Mouse (Mus musculus): ENCODE measurements around the gene Upp2.
A peak's percentile ranks its signal among the peaks of the same experiment; 100 is the strongest.

Upp2 gene

DNA sequence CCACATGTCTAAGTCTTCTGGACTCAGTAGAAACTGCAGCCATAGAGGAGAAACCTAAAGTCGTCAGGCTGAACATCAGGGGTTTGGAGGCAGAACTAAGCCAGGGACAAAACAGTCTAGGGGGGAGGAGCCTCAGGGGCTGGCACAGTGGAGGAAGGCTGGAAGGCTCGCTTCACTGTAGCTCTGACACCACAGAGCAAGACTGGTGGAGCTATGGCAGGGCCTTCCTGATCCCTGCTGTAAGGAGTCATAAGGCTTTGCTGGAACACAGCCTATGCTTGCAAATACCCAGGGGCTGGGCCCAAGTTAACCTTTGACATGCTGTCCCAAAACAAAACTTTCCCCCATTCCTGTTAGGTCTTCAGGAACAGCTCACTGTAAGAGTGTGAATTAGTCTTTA, 185.8 kb downstream of the Upp2 start:
- DNase-seq (ENCODE audit: low read depth, low spot score) = no peak

DNA sequence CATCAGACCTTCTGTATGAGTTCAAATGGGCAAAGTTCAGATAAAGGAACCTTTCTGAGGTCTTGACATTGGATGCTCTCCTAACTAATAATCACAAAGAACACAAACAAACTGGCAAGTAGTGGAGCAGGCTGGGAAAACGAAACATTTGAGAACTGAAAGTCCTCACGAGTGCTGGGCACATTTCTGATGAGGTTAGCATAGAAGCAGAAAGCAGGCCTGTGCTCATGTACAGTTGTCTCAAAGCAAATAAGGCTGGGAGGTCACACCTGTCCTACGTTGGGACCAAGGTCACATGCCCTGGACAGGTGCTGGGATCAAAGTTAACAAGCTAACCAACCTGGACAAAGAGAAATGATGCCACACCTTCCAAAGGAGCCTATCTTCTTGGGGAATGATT, 187.6 kb downstream of the Upp2 start:
- no peak for DNase-seq (ENCODE audit: low read depth, low spot score)

DNA sequence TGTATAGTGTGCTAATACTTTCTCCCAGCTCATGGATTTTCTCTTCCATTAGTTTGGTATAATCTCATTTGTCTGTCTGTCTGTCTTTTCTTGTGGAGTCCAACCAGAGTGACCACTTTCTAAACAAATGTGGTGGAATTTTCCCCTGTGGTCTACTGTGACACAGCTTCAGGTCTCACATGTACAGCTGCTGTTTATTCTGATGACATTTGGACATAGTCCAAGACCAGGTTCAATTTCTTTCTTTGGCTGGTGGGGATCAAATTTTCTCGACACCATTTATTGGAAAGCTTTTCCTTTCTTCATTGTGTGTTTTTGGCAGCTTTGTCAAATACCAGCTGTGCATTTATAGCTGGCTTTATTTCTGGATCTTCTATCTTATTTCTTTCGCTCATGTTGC, 191.0 kb downstream of the Upp2 start:
- no peak for DNase-seq (ENCODE audit: low read depth, low spot score)

DNA sequence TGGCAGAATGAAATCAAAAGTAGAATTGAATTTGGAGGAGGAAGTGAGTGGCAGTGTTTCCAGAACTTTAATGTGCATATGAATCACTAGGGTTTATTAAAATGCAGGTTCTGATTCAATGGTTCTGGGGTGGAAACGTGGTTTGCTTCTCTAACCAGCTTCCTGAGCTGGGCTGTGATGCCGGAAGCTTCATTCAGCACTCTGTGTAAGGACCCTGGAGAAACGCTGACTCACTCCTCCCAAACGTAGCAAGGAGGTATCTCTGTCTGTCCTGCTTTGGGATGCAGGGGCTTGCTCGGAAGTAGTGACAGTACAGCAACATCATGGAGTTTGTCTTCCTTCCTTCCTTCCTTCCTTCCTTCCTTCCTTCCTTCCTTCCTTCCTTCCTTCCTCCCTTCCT, 192.6 kb downstream of the Upp2 start:
- DNase-seq (ENCODE audit: low read depth, low spot score) = no peak

DNA sequence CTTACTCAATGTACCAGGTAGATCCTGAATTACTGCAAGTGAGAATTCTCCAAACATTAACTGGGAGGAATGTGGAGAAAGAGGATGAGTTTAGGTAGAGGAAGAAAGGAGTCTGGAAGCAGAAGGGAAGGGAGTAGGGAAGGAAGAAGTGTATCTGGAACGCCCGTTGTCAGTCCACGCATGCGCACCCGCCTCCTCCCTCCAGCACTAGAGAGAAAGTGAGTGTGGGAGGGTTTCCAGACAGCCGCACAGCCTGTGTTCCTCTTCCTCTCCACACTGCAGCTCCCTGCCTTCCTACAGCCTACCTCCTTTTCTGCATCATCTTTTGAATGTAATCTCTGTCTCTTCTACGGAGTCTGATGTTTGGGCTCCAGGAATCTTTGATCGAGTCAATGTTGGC, 198.0 kb downstream of the Upp2 start:
- no peak for DNase-seq (ENCODE audit: low read depth, low spot score)

DNA sequence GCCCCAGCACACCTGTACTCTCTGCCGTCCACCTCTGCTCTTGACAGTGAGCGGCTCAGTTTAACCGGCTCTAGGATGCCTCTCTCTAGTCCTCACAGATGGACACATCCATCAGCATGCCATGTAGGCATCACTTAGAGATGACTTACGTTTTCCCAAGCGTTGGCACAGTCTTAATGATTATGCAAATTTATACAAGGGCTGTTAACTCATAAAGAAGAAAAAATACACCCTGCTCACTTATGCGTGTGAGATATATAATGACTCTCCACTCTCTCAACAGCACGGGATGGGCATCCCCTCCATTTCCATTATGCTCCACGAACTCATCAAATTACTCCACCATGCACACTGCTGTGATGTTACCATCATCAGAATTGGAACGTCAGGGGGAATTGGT, 206.7 kb downstream of the Upp2 start:
- no peak for DNase-seq (ENCODE audit: low read depth, low spot score)

DNA sequence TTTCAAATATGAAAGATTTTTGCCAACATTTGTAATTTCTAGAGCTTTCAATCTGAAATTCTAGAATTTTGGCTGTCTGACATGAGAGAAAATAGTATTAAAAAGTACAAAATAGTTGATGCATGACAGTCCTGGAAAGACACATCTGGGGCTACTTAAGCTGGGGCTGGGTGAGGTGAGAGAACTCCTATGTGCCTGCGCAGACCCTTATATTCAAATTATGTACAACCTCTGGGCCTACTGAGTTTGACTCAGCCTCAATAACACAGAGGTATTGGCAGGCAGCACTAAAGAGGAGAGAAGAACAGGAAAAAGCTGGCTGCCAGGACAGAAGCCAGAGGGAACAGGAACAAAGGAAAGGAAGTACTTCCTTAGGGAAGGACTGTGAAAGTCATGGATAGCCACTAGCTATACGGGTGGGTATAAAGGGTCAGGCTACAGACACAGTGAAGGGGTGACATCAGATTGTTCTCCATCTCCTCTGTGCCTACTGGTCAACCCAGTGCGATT, 211.9 kb downstream of the Upp2 start:
- DNase-seq (ENCODE audit: low read depth, low spot score) = no peak

DNA sequence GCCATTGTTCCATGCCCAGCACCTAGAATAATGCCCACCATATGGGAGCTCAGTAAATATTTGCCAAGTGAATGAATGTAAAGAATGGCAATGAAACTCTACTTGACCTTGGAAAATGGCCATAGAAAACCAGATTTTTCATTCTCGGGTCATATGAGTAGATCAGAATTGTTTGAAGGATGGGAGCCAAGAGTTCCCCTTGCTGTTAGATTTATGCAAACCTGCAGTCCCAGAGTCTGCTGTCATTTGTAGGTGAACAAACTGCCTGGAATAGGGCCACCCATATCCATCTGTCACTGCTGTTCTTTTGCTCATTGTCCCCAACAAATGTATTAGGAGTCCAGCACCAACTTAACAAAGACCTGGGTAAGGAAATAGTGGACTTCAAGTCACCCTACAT, 216.4 kb downstream of the Upp2 start:
- no peak for DNase-seq (ENCODE audit: low read depth, low spot score)

DNA sequence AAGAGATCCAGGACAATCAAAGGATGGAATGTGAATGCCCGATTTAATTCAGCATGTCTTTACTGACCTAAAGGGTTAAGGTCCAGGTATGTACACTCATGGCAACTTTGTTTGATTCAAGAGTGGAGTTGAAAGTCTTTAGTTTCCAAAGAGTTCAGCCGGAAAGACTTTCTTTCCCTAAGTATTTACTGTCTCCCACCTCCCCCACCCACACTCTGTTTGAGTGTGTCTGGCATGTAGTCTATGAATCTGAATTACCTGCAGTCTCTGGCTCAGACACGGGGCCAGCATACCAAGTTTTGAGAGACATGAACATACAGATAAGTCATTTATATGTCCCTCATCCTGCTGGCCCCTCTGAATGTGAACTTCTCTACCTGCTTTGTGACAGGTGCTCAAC, 219.1 kb downstream of the Upp2 start:
- no peak for DNase-seq (ENCODE audit: low read depth, low spot score)

DNA sequence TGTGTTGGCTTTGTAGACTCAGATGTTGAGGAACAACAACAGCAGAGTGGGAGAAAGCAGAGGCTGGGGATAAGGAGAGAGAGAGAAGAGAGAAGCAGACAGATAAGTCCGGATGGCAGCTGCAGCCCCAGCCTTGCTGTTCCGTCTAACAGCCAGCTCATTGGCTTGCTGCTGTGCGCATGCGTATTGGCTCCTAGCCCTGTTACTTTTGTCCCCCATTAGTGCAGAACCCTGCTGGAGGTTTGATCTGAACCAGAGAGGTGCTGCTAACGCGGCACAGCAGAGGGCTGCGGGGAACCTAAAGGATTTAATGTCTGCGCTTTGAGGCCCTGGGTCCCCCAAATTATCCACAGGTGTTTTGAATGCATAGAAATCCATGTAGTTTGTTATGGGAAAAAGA, 219.6 kb downstream of the Upp2 start:
- DNase-seq (ENCODE audit: low read depth, low spot score) = peak; percentile 4

DNA sequence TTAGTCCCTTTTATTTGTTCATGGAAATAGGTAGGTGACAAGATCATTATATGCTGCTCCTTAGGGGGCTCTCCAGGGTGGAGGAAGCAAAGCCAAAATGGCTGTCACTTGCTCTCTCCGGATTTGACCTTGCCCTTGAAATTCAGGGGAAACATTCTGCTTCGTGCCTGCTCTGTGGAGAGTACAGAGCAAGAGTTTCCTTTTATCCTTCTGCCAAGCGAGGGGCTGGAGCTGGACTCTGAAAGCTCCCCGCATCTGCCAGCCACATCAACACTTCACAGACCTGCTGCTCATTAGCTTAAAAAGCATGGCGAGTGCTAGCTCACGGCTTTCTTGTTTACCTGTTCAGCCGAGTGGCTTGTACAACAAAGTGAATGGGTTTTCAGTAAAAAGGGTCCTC, 220.3 kb downstream of the Upp2 start:
- DNase-seq (ENCODE audit: low read depth, low spot score) = no peak

DNA sequence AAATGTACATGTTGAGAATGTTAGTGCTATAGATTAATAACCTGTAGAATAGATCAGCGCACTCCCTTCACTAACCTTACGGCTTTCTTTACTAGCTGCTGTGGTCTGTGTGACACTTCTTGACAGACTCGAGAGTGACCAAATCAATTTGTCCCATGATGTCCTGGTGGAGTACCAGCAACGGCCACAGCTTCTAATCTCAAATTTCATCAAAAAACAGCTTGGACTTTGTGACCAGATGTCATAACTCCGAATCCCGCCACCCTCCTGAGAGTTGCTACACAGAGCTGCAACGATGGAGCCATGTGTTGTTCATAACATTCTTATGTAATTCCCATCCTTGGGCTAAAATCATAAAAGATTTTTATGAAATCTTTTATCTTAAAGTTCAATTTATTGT, 222.8 kb downstream of the Upp2 start:
- no peak for DNase-seq (ENCODE audit: low read depth, low spot score)

DNA sequence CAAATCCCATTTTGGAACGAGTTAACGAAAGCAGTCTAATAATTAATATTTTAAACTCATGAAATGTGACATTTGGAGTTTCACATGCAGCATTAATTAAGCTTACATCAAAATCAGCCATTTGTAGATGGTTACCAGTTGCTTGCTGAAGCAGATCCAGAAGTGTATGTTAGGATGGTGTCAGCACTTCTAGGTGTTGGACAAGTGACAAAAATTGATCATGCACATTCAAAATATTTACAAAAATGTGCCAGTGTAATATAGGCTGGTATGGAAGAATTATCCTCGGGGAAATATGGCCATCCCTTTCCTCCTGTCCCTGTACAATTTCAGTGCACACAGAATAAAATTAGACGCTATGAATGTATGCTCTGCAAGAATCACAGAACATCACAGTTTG, 223.3 kb downstream of the Upp2 start:
- no peak for DNase-seq (ENCODE audit: low read depth, low spot score)

DNA sequence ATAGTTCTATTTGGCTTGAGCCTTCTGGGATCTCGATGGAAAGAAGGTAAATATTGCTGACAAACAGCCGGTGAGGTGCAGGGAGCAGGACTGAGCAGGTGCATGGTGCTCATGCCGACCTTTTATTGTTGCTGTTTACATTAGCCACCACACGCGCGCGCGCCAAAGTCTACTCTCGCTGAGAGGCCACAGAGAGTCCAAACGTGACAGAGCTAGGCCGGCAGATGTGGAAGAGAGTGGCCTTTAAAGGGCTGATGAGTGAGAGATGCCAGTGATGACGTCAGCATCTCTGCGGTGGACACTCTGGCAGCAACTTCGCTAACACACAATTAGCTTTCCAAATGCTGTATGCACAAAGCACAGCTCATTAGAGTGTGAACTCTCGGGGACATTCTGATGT, 227.4 kb downstream of the Upp2 start:
- no peak for DNase-seq (ENCODE audit: low read depth, low spot score)

DNA sequence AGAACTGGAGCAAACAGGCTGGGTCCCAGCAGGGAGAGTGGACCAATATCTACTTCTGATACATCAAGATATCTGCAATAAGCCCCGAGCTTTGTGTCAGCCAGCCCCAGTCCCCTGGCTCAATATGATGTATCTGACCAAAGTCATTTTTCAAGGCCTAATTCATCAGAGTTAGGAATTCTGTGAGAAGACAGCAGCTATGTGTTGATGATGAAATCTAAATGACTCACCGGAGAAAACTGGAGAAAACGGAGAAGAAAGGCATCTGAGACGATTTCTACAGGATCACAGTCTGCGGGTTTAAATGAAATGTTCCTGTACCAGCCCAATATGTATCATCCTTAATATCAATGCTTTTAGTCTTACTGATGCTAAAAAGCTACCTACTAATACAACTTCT, 228.3 kb downstream of the Upp2 start:
- no peak for DNase-seq (ENCODE audit: low read depth, low spot score)

DNA sequence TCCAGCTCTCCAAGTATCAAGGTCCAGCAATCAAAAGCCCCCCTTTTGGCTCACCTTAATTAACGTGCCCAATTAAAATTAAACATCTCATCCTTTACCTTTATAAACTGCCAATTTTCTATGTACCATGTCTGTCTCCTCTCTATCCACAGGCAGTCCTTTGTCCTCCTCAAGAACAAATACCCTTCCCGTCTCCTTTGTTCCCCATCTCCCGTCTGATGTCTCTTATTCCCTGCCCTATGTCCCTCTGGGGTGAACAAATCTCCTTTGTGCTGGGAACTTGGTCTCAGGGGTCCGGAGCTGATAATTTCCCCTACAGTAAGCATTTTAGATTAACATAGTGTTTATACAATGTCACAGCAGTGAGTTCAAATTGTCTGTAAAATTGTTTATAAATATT, 230.4 kb downstream of the Upp2 start:
- DNase-seq (ENCODE audit: low read depth, low spot score) = peak; percentile 25

DNA sequence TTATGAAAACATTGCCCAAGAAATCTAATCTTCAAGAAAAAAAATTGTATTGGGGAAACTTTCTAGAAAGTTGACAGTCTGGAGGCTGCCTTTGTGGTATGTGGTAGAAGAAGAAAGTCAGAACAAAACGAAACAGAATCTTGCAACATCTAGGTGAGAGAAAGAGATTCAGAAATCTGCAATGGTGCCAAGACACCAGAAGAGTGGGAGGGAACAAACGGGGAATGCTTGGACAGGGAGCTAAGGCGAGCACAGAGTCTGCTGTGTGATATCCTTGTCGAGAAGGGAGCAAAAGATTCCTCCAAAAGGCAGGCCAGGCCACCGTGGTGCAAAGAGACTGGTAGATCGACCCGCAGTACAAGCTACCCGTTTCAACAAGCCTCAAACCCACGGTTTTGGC, 232.0 kb downstream of the Upp2 start:
- DNase-seq (ENCODE audit: low read depth, low spot score) = no peak

DNA sequence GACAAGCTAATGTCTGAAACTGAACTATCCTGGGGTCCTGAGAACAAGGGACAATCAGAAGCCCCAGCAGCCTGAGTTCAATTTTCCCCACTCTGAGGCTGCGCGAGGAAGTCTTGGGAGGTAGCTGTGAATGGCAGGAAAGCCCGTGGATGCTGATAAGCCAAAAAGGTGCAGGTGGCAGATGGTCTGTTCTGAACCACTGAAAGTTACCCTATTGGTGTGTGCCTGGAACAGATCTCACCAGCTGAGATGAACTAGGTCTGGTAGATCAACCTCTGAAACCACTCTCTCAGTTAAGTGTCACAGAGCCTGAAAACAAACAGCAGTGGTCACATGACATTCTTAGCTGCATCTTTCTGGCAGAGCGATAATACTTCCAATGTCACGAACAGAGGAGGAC, 232.5 kb downstream of the Upp2 start:
- no peak for DNase-seq (ENCODE audit: low read depth, low spot score)

DNA sequence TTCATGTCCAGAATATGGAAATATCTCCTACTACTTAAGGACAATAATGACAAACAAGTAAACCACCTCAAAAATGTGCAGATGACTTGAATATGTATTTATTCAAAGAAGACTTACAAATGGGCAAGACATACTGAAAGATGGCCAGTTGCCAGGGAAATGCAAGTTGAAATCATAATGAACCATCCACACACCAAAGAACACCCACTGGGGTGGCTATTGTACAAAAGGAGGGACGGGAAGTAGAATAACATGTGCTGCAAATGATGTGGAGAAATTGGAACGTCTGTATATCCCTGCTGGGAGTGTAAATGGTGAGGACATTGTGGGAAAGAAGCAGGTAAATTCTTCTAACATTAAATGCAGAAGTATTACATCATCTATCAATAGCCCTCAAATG, 245.8 kb downstream of the Upp2 start:
- DNase-seq (ENCODE audit: low read depth, low spot score) = no peak

DNA sequence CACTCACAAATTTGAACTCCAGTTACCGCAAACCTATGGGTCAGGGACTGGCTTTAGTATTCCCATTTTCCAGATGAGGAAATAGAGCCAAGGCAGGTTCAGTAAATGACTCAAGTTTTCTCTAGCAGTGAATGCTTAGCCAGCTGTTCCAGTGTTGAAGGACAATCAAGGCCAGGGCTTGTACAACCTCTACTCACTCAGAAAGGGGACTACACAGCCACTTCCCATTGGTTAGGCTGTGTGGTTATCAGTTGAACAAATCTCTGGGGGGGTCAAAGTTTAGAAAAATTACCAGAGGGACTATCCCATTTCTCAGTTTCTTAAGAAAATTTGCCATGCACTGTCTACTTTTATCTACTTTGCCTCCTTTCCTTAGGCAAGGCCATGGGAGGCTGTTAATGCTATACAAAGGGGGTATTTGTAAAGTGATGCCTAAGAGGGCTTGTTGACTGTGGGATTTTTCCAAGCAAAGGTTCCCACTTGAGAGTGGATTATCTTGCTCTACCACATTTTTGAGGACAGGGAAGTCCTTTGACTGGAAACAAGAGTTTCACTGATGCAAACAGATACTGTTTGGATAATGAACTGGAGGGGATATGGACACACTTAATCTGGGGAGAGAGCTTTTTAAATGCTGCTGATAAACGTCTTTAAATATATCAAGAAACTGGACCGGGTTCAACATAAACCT, 262.0 kb downstream of the Upp2 start:
- DNase-seq (ENCODE audit: low read depth, low spot score) = no peak

DNA sequence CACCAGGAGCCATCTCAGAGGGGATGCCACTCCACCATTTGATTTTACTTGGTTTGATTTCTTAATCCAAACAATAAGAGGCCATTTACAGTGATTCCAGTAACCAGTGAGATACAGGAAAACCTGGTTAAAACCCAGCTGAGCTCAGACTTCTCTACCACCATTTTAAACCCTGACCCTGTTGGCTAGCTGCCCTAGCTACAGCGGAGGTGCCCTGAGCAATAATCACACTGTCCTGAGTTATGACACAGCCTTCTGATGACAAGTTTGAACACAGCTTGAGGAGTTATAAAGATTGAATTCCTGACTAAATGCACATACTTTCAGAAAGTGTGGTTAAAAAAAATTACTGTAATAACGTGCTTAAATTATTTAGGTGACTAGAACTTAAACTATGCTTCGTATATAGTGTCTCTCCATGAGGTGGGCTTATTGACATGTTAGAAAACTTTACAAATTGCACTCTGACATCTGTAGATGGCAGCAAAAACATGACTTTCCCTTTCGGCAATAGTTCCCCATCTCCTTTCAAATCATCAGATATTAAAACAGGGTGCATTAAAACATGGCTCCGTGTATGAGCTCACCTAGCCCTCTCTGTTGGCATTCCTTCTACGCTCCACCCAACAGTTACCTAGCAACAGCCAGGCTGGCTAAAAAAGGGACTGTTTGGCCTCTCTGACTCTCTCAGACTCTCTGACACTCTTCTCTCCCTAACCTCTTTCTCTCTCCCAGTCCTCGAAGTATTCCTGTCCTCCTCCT, 263.1 kb downstream of the Upp2 start:
- DNase-seq (ENCODE audit: low read depth, low spot score) = no peak

DNA sequence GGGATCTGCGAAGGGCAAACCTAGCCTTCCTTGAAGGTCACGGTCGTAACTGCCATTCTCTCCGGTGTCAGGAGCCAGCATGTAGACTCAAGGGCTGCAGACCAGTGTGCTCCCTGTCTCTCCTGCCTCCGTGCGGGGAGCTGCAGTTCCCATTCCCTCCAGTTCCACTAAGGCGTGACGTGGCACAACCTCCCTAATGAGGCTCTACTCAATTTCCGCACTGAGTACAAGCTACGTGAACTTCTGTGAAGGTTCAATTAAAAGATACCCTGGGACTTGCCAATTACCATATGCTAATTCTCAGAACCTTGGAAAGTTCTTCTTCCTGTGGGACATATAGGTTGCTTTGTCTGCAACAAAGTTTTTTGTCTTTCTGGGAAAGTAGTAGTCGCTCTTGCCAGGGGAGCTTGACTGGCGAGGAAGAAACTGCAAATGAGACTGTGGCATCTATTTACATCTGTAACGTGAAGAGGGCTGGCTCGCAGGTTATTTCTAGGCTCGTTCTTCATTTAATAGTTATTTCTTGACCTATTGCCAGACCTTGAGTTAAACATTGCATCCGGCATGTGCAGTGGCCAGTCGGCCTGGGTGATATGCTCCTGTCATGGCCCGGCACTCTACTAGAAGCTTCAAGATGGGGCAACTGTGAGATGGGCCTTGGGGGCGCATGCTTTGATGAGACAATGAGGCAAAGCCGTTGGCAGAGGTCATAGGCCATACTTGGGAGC, 265.3 kb downstream of the Upp2 start:
- no peak for DNase-seq (ENCODE audit: low read depth, low spot score)

DNA sequence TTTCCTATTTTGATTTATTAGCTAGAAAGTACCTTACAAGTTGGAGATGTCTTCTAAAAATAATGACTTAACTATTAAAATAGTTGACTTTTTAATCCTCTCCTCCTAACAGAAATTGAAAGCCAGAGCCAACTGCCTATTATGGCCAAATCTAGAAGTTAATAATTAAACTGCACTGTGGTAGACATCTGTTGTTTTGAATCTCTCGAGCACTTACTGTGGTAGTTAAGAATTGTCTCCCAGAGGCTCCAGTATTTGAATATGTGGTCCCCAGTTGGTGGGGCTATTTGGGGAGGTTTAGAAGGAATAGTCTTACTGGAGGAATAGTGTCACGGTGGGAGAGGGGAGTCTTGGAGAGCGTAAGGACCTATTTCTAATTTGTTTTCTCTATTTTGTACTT, 273.9 kb downstream of the Upp2 start:
- DNase-seq (ENCODE audit: low read depth, low spot score) = no peak

Data from mesoderm, embryonic 11.5 days (tissue).